ENCODE assay signal across 8 mouse cellular contexts in the genomic region with DNA sequence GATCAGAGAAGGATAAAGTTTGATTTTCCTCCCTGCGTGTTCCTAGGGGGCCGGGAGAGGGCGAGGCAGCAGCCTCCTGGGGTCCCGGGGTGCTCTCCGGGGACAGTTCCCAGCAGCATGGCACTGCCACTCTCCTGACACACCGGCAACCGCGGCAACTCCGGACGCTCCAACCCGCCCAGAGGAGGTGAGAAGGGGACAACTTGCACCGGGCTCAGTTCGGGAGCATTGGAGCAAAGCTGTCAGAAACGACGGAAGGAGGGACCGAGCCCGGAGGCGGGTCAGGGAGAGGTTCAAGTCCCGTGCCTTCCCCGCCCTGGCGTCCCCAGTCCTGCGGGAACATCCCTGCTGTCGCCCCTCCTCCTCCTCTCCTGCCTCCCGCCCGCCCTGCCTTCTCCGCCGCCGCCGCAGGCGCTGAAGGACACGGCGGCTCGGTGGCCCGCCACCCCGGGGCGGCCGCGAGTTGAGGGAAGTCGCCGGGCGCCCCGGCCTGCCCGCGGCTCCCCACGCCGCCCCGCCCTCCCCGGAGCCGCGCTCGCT. TPM values are rescaled to one million over a fixed set of nuclear protein-coding genes. Genes with fewer than 3 reads are reported as not detected.
DNase-seq lines count a peak whose midpoint lies in the region; ATAC-seq and TF ChIP-seq lines count a peak whose summit lies in the region.

Gene Gm10322 (plus strand): TSS at position 83 of the 540 bp plus-strand sequence.

- peaks cover 2% of the 10 kb centered on the region for H3K27me3 ChIP-seq in CH12.LX (replicated peaks)
- no peaks in the 10 kb centered on the region for H3K27me3 ChIP-seq in embryonic facial prominence, embryonic 15.5 days
- no peaks in the 10 kb centered on the region for H3K27me3 ChIP-seq in heart, embryonic 11.5 days (ENCODE audit: control insufficient read depth, insufficient read depth, low read length)
- no peaks in the 10 kb centered on the region for H3K27me3 ChIP-seq in kidney, embryonic 14.5 days (ENCODE audit: control insufficient read depth, insufficient read depth, low read length)
- no peaks in the 10 kb centered on the region for H3K27me3 ChIP-seq in neural tube, embryonic 15.5 days (replicated peaks)

- ATAC-seq in embryonic facial prominence, embryonic 15.5 days (ENCODE audit: insufficient number of reproducible peaks, low FRiP score, low TSS enrichment, low read depth): peak; percentile 83
- peak; percentile 82 for ATAC-seq in heart, embryonic 11.5 days (replicated peaks; ENCODE audit: insufficient number of reproducible peaks, low FRiP score, low TSS enrichment)
- peak; percentile 77 for ATAC-seq in kidney, embryonic 14.5 days (ENCODE audit: low FRiP score, low TSS enrichment)
- ATAC-seq in neural tube, embryonic 15.5 days (ENCODE audit: low FRiP score): peak; percentile 76

- TF ChIP-seq EP300 in CH12.LX (IDR thresholded peaks at IDR 0.05; ENCODE audit: low read length): no peak

- TF ChIP-seq RAD21 in CH12.LX (IDR thresholded peaks at IDR 0.05; ENCODE audit: low read depth, low read length): no peak; the same call in 1 of the 2 replicates

- in situ Hi-C loops in CH12.LX (cut with MboI; ENCODE audit: low pct_ligation_motif_present, low pct_unique_long_range_greater_than_20kb, low sequenced_read_pairs): no loop called here

- H3K27ac ChIP-seq in CH12.LX (ENCODE audit: insufficient read depth, low read depth): no peak within 1 kb of the TSS
- H3K27ac ChIP-seq in embryonic facial prominence, embryonic 15.5 days (replicated peaks): peak within 1 kb of the TSS; percentile 73
- peak within 1 kb of the TSS; percentile 78 for H3K27ac ChIP-seq in heart, embryonic 11.5 days (ENCODE audit: low read depth, low read length)
- peak within 1 kb of the TSS; percentile 25; the same call in 1 of the 2 replicates for H3K27ac ChIP-seq in kidney, embryonic 14.5 days (ENCODE audit: low read depth, low read length)
- H3K27ac ChIP-seq in neural tube, embryonic 15.5 days (replicated peaks): peak within 1 kb of the TSS; percentile 91

- H3K36me3 ChIP-seq in CH12.LX (replicated peaks in 1 of 2; ENCODE audit: control insufficient read depth in 1 of 2, insufficient read depth in 1 of 2, low read length in 1 of 2): no peaks in the 10 kb centered on the region
- H3K36me3 ChIP-seq in embryonic facial prominence, embryonic 15.5 days: no peaks in the 10 kb centered on the region
- H3K36me3 ChIP-seq in heart, embryonic 11.5 days (ENCODE audit: control insufficient read depth, insufficient read depth, low read length): no peaks in the 10 kb centered on the region
- H3K36me3 ChIP-seq in kidney, embryonic 14.5 days (ENCODE audit: control insufficient read depth, insufficient read depth, low read length): no peaks in the 10 kb centered on the region
- H3K36me3 ChIP-seq in neural tube, embryonic 15.5 days: no peaks in the 10 kb centered on the region

- H3K79me2 ChIP-seq in CH12.LX (replicated peaks; ENCODE audit: control insufficient read depth, extremely low read depth, insufficient read depth, poor library complexity, severe bottlenecking): no peaks in the 10 kb centered on the region

- H3K4me3 ChIP-seq in CH12.LX (replicated peaks in 1 of 3; ENCODE audit: low read depth in 2 of 3, low read length in 2 of 3, poor library complexity in 1 of 3): peak within 1 kb of the TSS; percentile 59 to 88 (median 82)
- peak within 1 kb of the TSS; percentile 66 for H3K4me3 ChIP-seq in embryonic facial prominence, embryonic 15.5 days (replicated peaks)
- H3K4me3 ChIP-seq in heart, embryonic 11.5 days (ENCODE audit: low read depth, low read length): peak within 1 kb of the TSS; percentile 78
- H3K4me3 ChIP-seq in kidney, embryonic 14.5 days (ENCODE audit: low read length): peak within 1 kb of the TSS; percentile 67
- peak within 1 kb of the TSS; percentile 89 for H3K4me3 ChIP-seq in neural tube, embryonic 15.5 days (replicated peaks)

- no peak for TF ChIP-seq POLR2A in CH12.LX (IDR thresholded peaks at IDR 0.05; ENCODE audit: low read depth, low read length)

- no peak for TF ChIP-seq CTCF in CH12.LX (conservative IDR thresholded peaks at IDR 0.05 in 1 of 2, IDR thresholded peaks at IDR 0.05 in 1 of 2; ENCODE audit: low read depth in 2 of 2, low read length in 2 of 2)

- peak; percentile 20 for DNase-seq in CH12.LX (ENCODE audit: extremely low read depth)
- DNase-seq in adrenal gland, postnatal 36 days: peak; percentile 82 to 85
- peak; percentile 76 to 86 for DNase-seq in lung, adult 18-20 months
- peak; percentile 77 for DNase-seq in thymus, postnatal 4 days

- dilution Hi-C loops in CH12.LX (cut with MboI; ENCODE audit: extremely low pct_ligation_motif_present, extremely low pct_unique_long_range_greater_than_20kb, low sequenced_read_pairs): no loop called here

- peak within 1 kb of the TSS; percentile 62 for H3K9ac ChIP-seq in CH12.LX (ENCODE audit: insufficient read depth, low read depth)
- peak within 1 kb of the TSS; percentile 63 for H3K9ac ChIP-seq in embryonic facial prominence, embryonic 15.5 days
- peak within 1 kb of the TSS; percentile 88 for H3K9ac ChIP-seq in heart, embryonic 11.5 days (ENCODE audit: low read depth, low read length)
- peak within 1 kb of the TSS; percentile 84 for H3K9ac ChIP-seq in kidney, embryonic 14.5 days (ENCODE audit: low read depth, low read length)
- H3K9ac ChIP-seq in neural tube, embryonic 15.5 days (replicated peaks): peak within 1 kb of the TSS; percentile 98

- WGBS in embryonic facial prominence, embryonic 15.5 days: 0% methylated on average over 28 of the region's 51 CpGs
- 1% methylated on average over 47 of the region's 51 CpGs for WGBS in heart, embryonic 11.5 days (ENCODE audit: insufficient replicate concordance)
- WGBS in kidney, embryonic 14.5 days: under 1% methylated on average over 40 of the region's 51 CpGs
- under 1% methylated on average over 33 of the region's 51 CpGs for WGBS in neural tube, embryonic 15.5 days

- peaks cover 2 to 14% of the 10 kb centered on the region in 2 experiments; a peak in 3 of 4 replicates for H3K4me1 ChIP-seq in CH12.LX (ENCODE audit: control insufficient read depth in 1 of 2, insufficient read depth in 2 of 2)
- peaks cover 24% of the 10 kb centered on the region for H3K4me1 ChIP-seq in embryonic facial prominence, embryonic 15.5 days
- H3K4me1 ChIP-seq in heart, embryonic 11.5 days (ENCODE audit: control insufficient read depth, insufficient read depth, low read length): peaks cover 11% of the 10 kb centered on the region
- peaks cover 10% of the 10 kb centered on the region; the same call in 1 of the 2 replicates for H3K4me1 ChIP-seq in kidney, embryonic 14.5 days (ENCODE audit: control insufficient read depth, insufficient read depth, low read length)
- peaks cover 28% of the 10 kb centered on the region for H3K4me1 ChIP-seq in neural tube, embryonic 15.5 days

- no peaks in the 10 kb centered on the region for H3K9me3 ChIP-seq in CH12.LX (replicated peaks; ENCODE audit: low read length)
- H3K9me3 ChIP-seq in embryonic facial prominence, embryonic 15.5 days (replicated peaks): no peaks in the 10 kb centered on the region
- H3K9me3 ChIP-seq in heart, embryonic 11.5 days (replicated peaks; ENCODE audit: control insufficient read depth, low read length): no peaks in the 10 kb centered on the region
- no peaks in the 10 kb centered on the region for H3K9me3 ChIP-seq in kidney, embryonic 14.5 days (ENCODE audit: control insufficient read depth, low read length)
- no peaks in the 10 kb centered on the region for H3K9me3 ChIP-seq in neural tube, embryonic 15.5 days (replicated peaks)

- H3K4me2 ChIP-seq in CH12.LX (ENCODE audit: insufficient read depth, low read depth, poor library complexity, severe bottlenecking): peak within 1 kb of the TSS; percentile 88
- H3K4me2 ChIP-seq in embryonic facial prominence, embryonic 15.5 days (replicated peaks): peak within 1 kb of the TSS; percentile 74
- H3K4me2 ChIP-seq in heart, embryonic 11.5 days: peak within 1 kb of the TSS; percentile 93
- H3K4me2 ChIP-seq in kidney, embryonic 14.5 days (replicated peaks; ENCODE audit: low read depth, low read length): peak within 1 kb of the TSS; percentile 87
- H3K4me2 ChIP-seq in neural tube, embryonic 15.5 days: peak within 1 kb of the TSS; percentile 78

TF ChIP-seq in CH12.LX, 34 proteins besides CTCF, POLR2A, EP300 and RAD21 (continues in another document):
- TF ChIP-seq SIN3A (IDR thresholded peaks at IDR 0.05; ENCODE audit: low read length) (no peak), MAX (IDR thresholded peaks at IDR 0.05; ENCODE audit: low read length) (no peak), ETS1 (conservative IDR thresholded peaks at IDR 0.05; ENCODE audit: low read depth, low read length) (no peak), ZKSCAN1 (IDR thresholded peaks at IDR 0.05; ENCODE audit: borderline replicate concordance, low read depth, low read length) (no peak), MAZ (IDR thresholded peaks at IDR 0.05; ENCODE audit: low read depth, low read length) (no peak), E2F4 (IDR thresholded peaks at IDR 0.05; ENCODE audit: insufficient replicate concordance, low read depth, low read length) (no peak), MEF2A (IDR thresholded peaks at IDR 0.05; ENCODE audit: borderline replicate concordance, low read depth, low read length) (no peak), UBTF (IDR thresholded peaks at IDR 0.05; ENCODE audit: low read depth, low read length) (no peak; the same call in 1 of the 2 replicates), HCFC1 (IDR thresholded peaks at IDR 0.05; ENCODE audit: low read depth, low read length) (no peak), MAFK (IDR thresholded peaks at IDR 0.05; ENCODE audit: insufficient replicate concordance, low read length) (no peak), KAT2A (IDR thresholded peaks at IDR 0.05; ENCODE audit: insufficient replicate concordance, low read length) (no peak), ELF1 (IDR thresholded peaks at IDR 0.05; ENCODE audit: low read depth, low read length) (no peak), USF2 (conservative IDR thresholded peaks at IDR 0.05; ENCODE audit: low read depth, low read length) (no peak), NELFE (IDR thresholded peaks at IDR 0.05; ENCODE audit: low read depth, low read length) (no peak), TCF12 (IDR thresholded peaks at IDR 0.05; ENCODE audit: low read depth, low read length) (no peak), SMC3 (IDR thresholded peaks at IDR 0.05; ENCODE audit: low read depth, low read length) (no peak), PAX5 (IDR thresholded peaks at IDR 0.05; ENCODE audit: low read length) (no peak)

RNA-seq across cellular contexts. Expression of gene Gm10322, which starts in this region (rescaled TPM):
- 0.63 TPM in 1 of 2 replicates, not detected in the other for total RNA-seq in CH12.LX (2012; rRNA removed)
- not detected in 2 replicates for total RNA-seq in CH12.LX (2014; rRNA removed)
- polyA plus RNA-seq in CH12.LX (2012; ENCODE audit: insufficient read length, low read depth): not detected in 2 replicates
- not detected for total RNA-seq in adrenal gland, postnatal 36 days (2021)
- polyA plus RNA-seq in embryonic facial prominence, embryonic 15.5 days (2015; fragmentation: Nextera tagmentation; extraction: Ambion mirVana): 0.85 TPM in 1 of 2 replicates, not detected in the other
- polyA plus RNA-seq in heart, embryonic 11.5 days (2014; fragmentation: Nextera tagmentation; extraction: Ambion mirVana): not detected in 2 replicates
- not detected in 2 replicates for polyA plus RNA-seq in kidney, embryonic 14.5 days (2014; fragmentation: Nextera tagmentation; extraction: Ambion mirVana)
- not detected in 2 replicates for polyA plus RNA-seq in neural tube, embryonic 15.5 days (2015; fragmentation: Nextera tagmentation; extraction: Ambion mirVana)

Comparison
In these comparisons a context has a peak if more than half of its experiments do, and no peak if none do; other contexts are left out.
1. Peak in DNase-seq, H3K4me3 ChIP-seq, H3K9ac ChIP-seq and H3K4me2 ChIP-seq in CH12.LX; RNA of the gene not detected or under 1 TPM.
2. Peak in DNase-seq in adrenal gland, postnatal 36 days; RNA of the gene not detected or under 1 TPM.
3. Peak in ATAC-seq, H3K4me3 ChIP-seq, H3K27ac ChIP-seq, H3K9ac ChIP-seq and H3K4me2 ChIP-seq in embryonic facial prominence, embryonic 15.5 days; RNA of the gene not detected or under 1 TPM.
4. Peak in ATAC-seq, H3K4me3 ChIP-seq, H3K27ac ChIP-seq, H3K9ac ChIP-seq and H3K4me2 ChIP-seq in heart, embryonic 11.5 days; RNA of the gene not detected or under 1 TPM.
5. Peak in ATAC-seq, H3K4me3 ChIP-seq, H3K27ac ChIP-seq, H3K9ac ChIP-seq and H3K4me2 ChIP-seq in kidney, embryonic 14.5 days; RNA of the gene not detected or under 1 TPM.
6. Peak in ATAC-seq, H3K4me3 ChIP-seq, H3K27ac ChIP-seq, H3K9ac ChIP-seq and H3K4me2 ChIP-seq in neural tube, embryonic 15.5 days; RNA of the gene not detected or under 1 TPM.
7. DNase-seq: peak in every context shown above with its lines; median percentile 84 in adrenal gland, postnatal 36 days; 81 in lung, adult 18-20 months; 77 in thymus, postnatal 4 days; 20 in CH12.LX.